Mouse (Mus musculus): ENCODE data around the gene Pif1. TPM values are rescaled to one million over a fixed set of nuclear protein-coding genes. Genes with fewer than 3 reads are reported as not detected.

Pif1 gene
- polyA plus RNA-seq, 1 experiment from 2014 or later: 17.4 TPM

DNA sequence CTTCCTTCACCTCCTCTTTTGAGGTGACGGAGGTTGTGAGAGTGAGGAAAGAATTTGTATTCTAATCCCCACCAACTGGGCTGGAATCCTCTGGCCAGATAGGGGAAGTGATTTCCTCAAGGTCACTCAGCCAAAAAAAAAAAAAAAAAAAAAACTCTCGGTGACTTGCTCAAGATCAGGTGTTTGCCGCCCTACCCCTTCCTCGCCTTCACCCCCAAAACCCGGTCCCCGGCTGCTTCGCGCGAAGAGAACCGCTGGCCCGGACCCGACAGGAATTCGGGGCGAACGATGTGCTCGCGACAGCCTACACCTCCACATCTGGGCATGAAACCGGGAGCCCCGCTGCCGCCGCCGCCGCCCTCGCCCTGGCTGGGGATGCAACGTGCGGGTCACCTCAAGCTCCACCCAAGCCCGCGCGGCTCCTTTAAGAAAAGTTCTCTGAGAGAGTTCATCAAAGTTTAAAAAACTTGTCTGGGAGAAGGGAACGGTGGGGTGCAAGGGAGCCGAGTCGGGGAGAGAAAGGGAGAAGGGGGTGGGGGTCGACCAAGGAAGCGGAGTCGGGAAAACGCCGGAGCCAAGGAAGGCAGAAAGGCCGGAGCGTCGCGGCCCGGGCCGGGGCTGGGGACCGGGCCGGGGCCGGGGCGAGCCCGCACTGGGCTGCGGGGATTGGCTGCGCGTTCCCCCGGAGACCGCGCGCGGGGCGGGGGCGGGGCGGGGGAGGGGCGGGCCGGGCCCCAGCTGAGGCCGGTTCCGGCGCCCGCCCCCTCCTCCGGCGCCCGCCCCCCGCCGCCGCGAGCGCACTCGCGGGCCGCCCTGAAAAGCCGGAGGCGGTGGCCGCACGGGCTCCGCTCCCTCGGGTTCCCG, 43.0 kb downstream of the Pif1 start:
- ATAC-seq: peak; percentile 78
- Histone ChIP-seq H3K9ac (peak overlapping the region; percentile 67), H3K4me1 (peaks cover 29% of the 10 kb centered on the region), H3K9me3 (replicated peaks) (no peaks in the 10 kb centered on the region), H3K4me2 (peak overlapping the region; percentile 86), H3K27me3 (replicated peaks) (peaks cover 84% of the 10 kb centered on the region), H3K4me3 (peak overlapping the region; percentile 64), H3K36me3 (no peaks in the 10 kb centered on the region), H3K27ac (0 out of 2 replicates have a peak overlapping the region, but pooled peaks have one; percentile 60)
- WGBS (ENCODE audit: insufficient replicate concordance): 1% methylated on average over 43 of the region's 83 CpGs

GRCm38 (mm10) chr9:65630631-65631353, 43.8 kb downstream of the Pif1 start:
- H3K27me3 ChIP-seq (replicated peaks): peaks cover 82% of the 10 kb centered on the region
- peak overlapping the region; percentile 64 for H3K4me3 ChIP-seq
- H3K4me1 ChIP-seq: peaks cover 29% of the 10 kb centered on the region
- peak overlapping the region; percentile 67 for H3K9ac ChIP-seq
- H3K9me3 ChIP-seq (replicated peaks): no peaks in the 10 kb centered on the region
- peak overlapping the region; percentile 86 for H3K4me2 ChIP-seq
- H3K36me3 ChIP-seq: no peaks in the 10 kb centered on the region
- WGBS (ENCODE audit: insufficient replicate concordance): under 1% methylated on average over 62 of the region's 78 CpGs
- peak; percentile 54 for ATAC-seq
- H3K27ac ChIP-seq: peak overlapping the region; percentile 60; the same call in 1 of the 2 replicates

DNA sequence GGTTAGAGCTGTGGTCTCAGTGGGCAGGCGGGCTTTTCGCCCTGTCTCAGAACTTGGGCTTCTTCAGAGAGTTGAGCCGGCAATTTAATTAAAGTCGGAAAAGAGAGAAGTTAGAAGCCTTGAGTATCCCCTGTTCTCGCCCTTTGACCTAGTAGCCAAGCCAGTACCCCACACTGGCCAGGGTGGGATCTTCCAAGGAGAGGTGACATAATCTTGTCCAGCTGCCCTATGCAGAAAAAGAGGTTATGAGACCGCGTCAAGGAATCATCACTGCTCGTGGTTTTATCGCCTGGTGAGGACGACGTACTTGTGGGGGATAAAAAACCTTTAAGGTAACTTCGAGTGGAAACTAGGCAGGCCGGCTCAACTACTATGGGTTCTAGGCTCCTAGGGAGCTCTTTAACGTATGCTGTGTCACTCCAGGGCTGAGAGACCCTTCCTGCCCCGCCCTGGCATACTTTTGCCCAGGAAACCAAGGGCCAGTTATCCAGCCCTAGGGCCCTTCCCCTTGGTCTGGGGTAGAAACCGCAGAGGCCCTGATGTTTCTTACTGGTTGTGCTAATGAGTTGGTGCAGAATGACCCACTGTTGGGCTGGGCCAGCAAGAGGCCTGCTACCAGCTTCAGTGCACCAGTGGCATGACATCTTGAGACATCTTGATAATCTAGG, 44.5 kb downstream of the Pif1 start:
- Histone ChIP-seq H3K9ac (peak overlapping the region; percentile 67), H3K27ac (peak overlapping the region; percentile 60; the same call in 1 of the 2 replicates), H3K9me3 (replicated peaks) (no peaks in the 10 kb centered on the region), H3K4me1 (peaks cover 29% of the 10 kb centered on the region), H3K4me2 (peak overlapping the region; percentile 86), H3K4me3 (peak overlapping the region; percentile 64), H3K27me3 (replicated peaks) (peaks cover 75% of the 10 kb centered on the region), H3K36me3 (no peaks in the 10 kb centered on the region)
- 0 out of 2 replicates have a peak, but pooled peaks have one; percentile 30 for ATAC-seq
- WGBS (ENCODE audit: insufficient replicate concordance): 8% methylated on average over 16 of the region's 16 CpGs

DNA sequence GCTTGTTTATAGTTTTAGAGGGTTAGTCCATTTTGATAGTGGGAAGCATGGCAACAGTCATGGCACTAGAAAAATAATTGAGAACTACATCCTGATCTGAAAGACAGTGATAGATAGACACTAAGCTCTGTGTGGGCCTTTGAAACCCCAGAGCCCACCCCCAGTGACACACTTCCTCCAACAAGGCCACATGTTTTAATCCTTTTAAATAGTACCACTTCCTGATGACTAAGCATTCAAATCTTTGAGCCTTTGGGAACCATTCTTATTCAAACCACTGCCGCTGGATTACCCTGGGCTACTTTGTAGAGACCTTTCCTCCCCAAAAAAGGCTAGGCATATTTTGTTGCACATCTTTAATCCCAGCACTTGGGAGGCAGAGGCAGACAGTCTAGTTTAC, 48.8 kb downstream of the Pif1 start:
- Histone ChIP-seq H3K36me3 (no peaks in the 10 kb centered on the region), H3K9ac (no peak overlapping the region), H3K4me1 (peaks cover 14% of the 10 kb centered on the region), H3K27ac (no peak overlapping the region), H3K9me3 (replicated peaks) (no peaks in the 10 kb centered on the region), H3K27me3 (replicated peaks) (peaks cover 43% of the 10 kb centered on the region), H3K4me2 (no peak overlapping the region), H3K4me3 (no peak overlapping the region)
- WGBS (ENCODE audit: insufficient replicate concordance): 64% methylated on average over 1 of the region's 1 CpGs
- no peak for ATAC-seq

GRCm38 (mm10) chr9:65636926-65637325, 50.0 kb downstream of the Pif1 start:
- Histone ChIP-seq H3K4me3 (no peak overlapping the region), H3K27ac (no peak overlapping the region), H3K9me3 (replicated peaks) (no peaks in the 10 kb centered on the region), H3K4me1 (peaks cover 4% of the 10 kb centered on the region), H3K27me3 (replicated peaks) (peaks cover 37% of the 10 kb centered on the region), H3K36me3 (no peaks in the 10 kb centered on the region), H3K4me2 (no peak overlapping the region), H3K9ac (no peak overlapping the region)
- 65% methylated on average over 4 of the region's 4 CpGs for WGBS (ENCODE audit: insufficient replicate concordance)
- no peak for ATAC-seq

DNA sequence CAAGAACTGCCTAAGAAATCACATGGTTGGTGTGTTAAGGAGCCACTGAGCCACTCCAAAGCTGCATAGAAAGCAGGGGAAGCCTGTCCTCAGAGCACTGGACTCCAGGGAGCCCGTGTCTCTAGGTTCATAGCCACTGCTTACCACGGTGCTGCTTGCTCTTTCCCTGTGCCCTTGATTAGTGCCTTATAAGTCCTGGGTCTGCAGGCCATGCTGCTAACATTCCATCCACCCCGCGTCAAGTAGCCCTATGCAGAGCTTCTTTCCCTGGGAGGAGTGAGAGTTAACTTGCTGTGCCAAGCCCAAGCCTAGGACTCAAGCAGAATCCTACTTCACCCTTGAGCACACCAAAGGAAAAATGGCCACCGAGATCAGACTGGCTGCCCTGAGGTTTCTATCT, 52.1 kb downstream of the Pif1 start:
- Histone ChIP-seq H3K4me2 (no peak overlapping the region), H3K27me3 (replicated peaks) (peaks cover 16% of the 10 kb centered on the region; the same call in 1 of the 2 replicates), H3K9me3 (replicated peaks) (no peaks in the 10 kb centered on the region), H3K27ac (no peak overlapping the region), H3K36me3 (no peaks in the 10 kb centered on the region), H3K4me1 (0 out of 2 replicates have a peak, but pooled peaks cover 3% of the 10 kb centered on the region), H3K4me3 (no peak overlapping the region), H3K9ac (no peak overlapping the region)
- no peak for ATAC-seq
- WGBS (ENCODE audit: insufficient replicate concordance): 62% methylated on average over 5 of the region's 5 CpGs

DNA sequence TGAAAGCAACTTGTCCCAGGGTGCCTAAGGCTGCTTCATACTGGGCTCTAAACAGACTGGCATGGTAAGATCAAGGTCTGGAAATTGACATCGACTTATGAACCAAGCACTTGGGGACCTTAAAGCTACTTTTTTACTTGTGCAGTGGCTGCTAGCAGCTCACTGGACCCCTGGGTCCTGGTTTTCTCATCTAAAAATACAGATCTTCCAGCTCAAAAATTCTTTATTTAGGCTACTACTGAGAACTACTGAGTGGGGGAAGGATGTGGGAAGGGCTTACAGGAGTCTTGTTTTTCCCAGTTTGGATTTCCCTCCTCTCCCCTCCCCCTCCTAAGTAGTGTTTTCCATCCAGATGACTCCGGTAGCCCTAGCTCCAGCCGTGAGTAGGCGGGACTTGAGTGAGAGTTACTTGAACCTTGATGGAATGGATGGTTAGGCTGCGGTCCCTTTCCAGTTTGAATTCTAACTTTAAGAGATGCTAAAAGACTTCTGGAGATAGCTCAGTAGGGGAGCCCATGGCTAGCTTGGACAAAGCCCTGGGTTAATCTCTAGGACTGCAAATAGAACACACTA, 54.0 kb downstream of the Pif1 start:
- H3K9me3 ChIP-seq (replicated peaks): no peaks in the 10 kb centered on the region
- H3K27me3 ChIP-seq (replicated peaks): peaks cover 22% of the 10 kb centered on the region; the same call in 1 of the 2 replicates
- H3K36me3 ChIP-seq: no peaks in the 10 kb centered on the region
- H3K4me2 ChIP-seq: no peak overlapping the region
- no peak overlapping the region for H3K4me3 ChIP-seq
- H3K9ac ChIP-seq: no peak overlapping the region
- ATAC-seq: no peak
- H3K4me1 ChIP-seq: peaks cover 12% of the 10 kb centered on the region; the same call in 1 of the 2 replicates
- H3K27ac ChIP-seq: no peak overlapping the region
- 19% methylated on average over 5 of the region's 5 CpGs for WGBS (ENCODE audit: insufficient replicate concordance)

DNA sequence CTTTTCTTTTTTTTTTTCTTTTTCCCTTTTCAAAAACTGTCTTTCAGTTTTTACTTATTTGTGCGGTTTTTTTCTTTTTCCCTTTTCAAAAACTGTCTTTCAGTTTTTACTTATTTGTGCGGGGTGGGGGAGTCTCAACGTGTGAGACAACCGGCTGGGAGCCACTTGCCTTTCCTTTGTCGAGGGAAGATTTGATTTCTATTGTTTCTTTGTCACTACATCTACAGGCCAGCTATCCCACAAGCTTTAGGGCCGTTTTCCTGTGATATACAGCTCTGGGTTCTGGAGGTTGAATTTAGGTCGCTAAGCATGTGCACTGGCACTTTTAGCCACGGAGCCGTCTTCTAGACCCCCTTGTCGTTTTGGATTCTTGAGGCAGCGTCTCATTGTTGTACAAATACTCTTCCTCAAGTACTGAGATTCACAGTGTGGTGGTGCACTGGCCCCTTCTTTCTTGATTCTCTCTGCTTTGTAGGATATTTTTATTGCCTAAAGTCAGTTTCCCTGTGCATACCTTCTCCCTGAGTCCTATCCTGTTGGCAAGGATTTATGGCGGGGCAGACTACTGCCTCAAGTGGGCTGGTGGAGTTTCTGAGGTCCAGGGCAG, 54.6 kb downstream of the Pif1 start:
- no peak overlapping the region for H3K4me3 ChIP-seq
- H3K9ac ChIP-seq: no peak overlapping the region
- H3K27ac ChIP-seq: no peak overlapping the region
- H3K9me3 ChIP-seq (replicated peaks): no peaks in the 10 kb centered on the region
- no peak overlapping the region for H3K4me2 ChIP-seq
- H3K4me1 ChIP-seq: peaks cover 13% of the 10 kb centered on the region; the same call in 1 of the 2 replicates
- ATAC-seq: no peak
- peaks cover 22% of the 10 kb centered on the region; the same call in 1 of the 2 replicates for H3K27me3 ChIP-seq (replicated peaks)
- 23% methylated on average over 12 of the region's 12 CpGs for WGBS (ENCODE audit: insufficient replicate concordance)
- H3K36me3 ChIP-seq: no peaks in the 10 kb centered on the region

GRCm38 (mm10) chr9:65642546-65642945, 55.6 kb downstream of the Pif1 start:
- Histone ChIP-seq H3K27ac (no peak overlapping the region), H3K36me3 (no peaks in the 10 kb centered on the region), H3K9ac (no peak overlapping the region), H3K27me3 (replicated peaks) (peaks cover 19% of the 10 kb centered on the region; the same call in 1 of the 2 replicates), H3K4me3 (no peak overlapping the region), H3K9me3 (replicated peaks) (no peaks in the 10 kb centered on the region), H3K4me1 (peaks cover 13% of the 10 kb centered on the region; the same call in 1 of the 2 replicates), H3K4me2 (no peak overlapping the region)
- no peak for ATAC-seq

GRCm38 (mm10) chr9:65644960-65645359, 58.0 kb downstream of the Pif1 start:
- no peaks in the 10 kb centered on the region for H3K9me3 ChIP-seq (replicated peaks)
- H3K27me3 ChIP-seq (replicated peaks): peaks cover 15% of the 10 kb centered on the region; the same call in 1 of the 2 replicates
- ATAC-seq: no peak
- H3K9ac ChIP-seq: no peak overlapping the region
- no peak overlapping the region for H3K4me2 ChIP-seq
- WGBS (ENCODE audit: insufficient replicate concordance): 73% methylated on average over 4 of the region's 4 CpGs
- H3K36me3 ChIP-seq: no peaks in the 10 kb centered on the region
- H3K4me1 ChIP-seq: peaks cover 16% of the 10 kb centered on the region
- no peak overlapping the region for H3K27ac ChIP-seq
- H3K4me3 ChIP-seq: no peak overlapping the region

Measured in liver, embryonic 12.5 days (tissue).